Comparison of ENCODE assay signal across 11 mouse cellular contexts in the genomic region with DNA sequence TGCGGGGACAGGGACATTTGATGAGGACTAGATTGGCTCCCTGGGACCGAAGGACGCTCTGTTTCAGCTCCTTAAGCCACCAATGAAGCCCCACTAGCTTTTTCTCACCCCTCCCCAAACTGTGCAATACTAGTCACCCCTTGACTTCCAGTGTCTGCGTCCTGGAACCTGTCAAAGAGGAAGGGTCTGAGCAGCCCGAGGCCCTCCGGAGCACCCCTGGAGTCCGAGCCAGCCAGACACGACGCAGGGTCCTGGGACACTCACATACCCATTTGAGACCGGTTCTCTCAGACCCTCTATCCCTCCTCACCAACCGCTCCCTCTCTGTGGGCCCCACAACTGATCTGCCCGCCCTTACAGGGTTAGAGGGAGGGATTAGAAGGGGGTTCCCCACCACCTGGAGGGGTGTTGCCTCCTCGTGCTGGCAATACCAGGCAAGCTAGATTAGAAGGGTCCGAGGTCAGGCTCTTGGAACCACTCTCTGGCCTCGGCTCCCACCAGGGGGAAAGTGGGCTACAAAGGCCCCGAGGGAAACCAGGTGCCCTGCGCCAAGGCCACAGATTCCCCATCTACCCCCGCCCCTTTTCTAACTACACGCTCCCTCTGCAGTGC. TPM values are rescaled to one million over a fixed set of nuclear protein-coding genes. Genes with fewer than 3 reads are reported as not detected.
DNase-seq lines count a peak whose midpoint lies in the region; ATAC-seq and TF ChIP-seq lines count a peak whose summit lies in the region.
"Had no signal": no experiment of that assay in that cellular context is flagged by ENCODE, and none has a peak within 500 bp of the region (broad histone marks: within the 10 kb centered on the region; RNA-seq: fewer than 3 reads in every experiment).

No protein-coding gene starts in this region.

- dilution Hi-C loops in CH12.LX (cut with MboI; ENCODE audit: extremely low pct_ligation_motif_present, extremely low pct_unique_long_range_greater_than_20kb, low sequenced_read_pairs): no loop called here

- TF ChIP-seq RAD21 in CH12.LX (IDR thresholded peaks at IDR 0.05; ENCODE audit: low read depth, low read length): no peak

- no peak for DNase-seq in kidney, postnatal 14 days
- peak; percentile 82 for DNase-seq in CH12.LX (ENCODE audit: extremely low read depth)
- no peak for DNase-seq in liver, postnatal 0 days
- DNase-seq in left cerebral cortex, adult 2 months (ENCODE audit: extremely low spot score in 1 of 2, low spot score in 2 of 2): no peak
- no peak for DNase-seq in right cerebral cortex, postnatal 10 days (ENCODE audit: low spot score in 2 of 2)
- no peak for DNase-seq in layer of hippocampus, postnatal 36 days
- DNase-seq: cerebellum, adult 18-20 months had no signal

- in situ Hi-C loops in CH12.LX (cut with MboI; ENCODE audit: low pct_ligation_motif_present, low pct_unique_long_range_greater_than_20kb, low sequenced_read_pairs): no loop called here

- no peak for TF ChIP-seq EP300 in CH12.LX (IDR thresholded peaks at IDR 0.05; ENCODE audit: low read length)
- no peak for TF ChIP-seq EP300 in liver, postnatal 0 days (IDR thresholded peaks at IDR 0.05; ENCODE audit: low read depth)

- H3K27ac ChIP-seq in kidney, embryonic 14.5 days (ENCODE audit: low read depth, low read length): no peak overlapping the region
- H3K27ac ChIP-seq in CH12.LX (ENCODE audit: insufficient read depth, low read depth): peak overlapping the region; percentile 83; the same call in 1 of the 2 replicates
- H3K27ac ChIP-seq in embryonic fibroblast, embryonic 13.5 days (ENCODE audit: insufficient read depth, low read length): no peak overlapping the region
- no peak overlapping the region for H3K27ac ChIP-seq in liver, postnatal 0 days (ENCODE audit: low read depth)
- H3K27ac ChIP-seq in left cerebral cortex, adult 2 months: no peak overlapping the region
- H3K27ac ChIP-seq: liver, embryonic 14.5 days had no signal

- no peak for ATAC-seq in kidney, embryonic 14.5 days (ENCODE audit: low FRiP score, low TSS enrichment)
- no peak for ATAC-seq in liver, postnatal 0 days

- 2% methylated on average over 19 of the region's 19 CpGs for WGBS in kidney, embryonic 14.5 days
- 5% methylated on average over 19 of the region's 19 CpGs for WGBS in liver, postnatal 0 days (ENCODE audit: insufficient replicate concordance)

- peak overlapping the region; percentile 21; the same call in 1 of the 2 replicates for H3K4me2 ChIP-seq in kidney, embryonic 14.5 days (replicated peaks; ENCODE audit: low read depth, low read length)
- H3K4me2 ChIP-seq in CH12.LX (ENCODE audit: insufficient read depth, low read depth, poor library complexity, severe bottlenecking): peak overlapping the region; percentile 11
- no peak overlapping the region for H3K4me2 ChIP-seq in liver, postnatal 0 days (ENCODE audit: low read depth, low read length)

- peak overlapping the region; percentile 24 for H3K4me3 ChIP-seq in kidney, embryonic 14.5 days (ENCODE audit: low read length)
- H3K4me3 ChIP-seq in CH12.LX (replicated peaks in 1 of 3; ENCODE audit: low read depth in 2 of 3, low read length in 2 of 3, poor library complexity in 1 of 3): peak overlapping the region; percentile 57 to 64 (median 62)
- H3K4me3 ChIP-seq in embryonic fibroblast, embryonic 13.5 days (ENCODE audit: insufficient read depth, low read length): peak overlapping the region; percentile 26
- 0 out of 2 replicates have a peak overlapping the region, but pooled peaks have one; percentile 13 for H3K4me3 ChIP-seq in liver, postnatal 0 days (ENCODE audit: low read depth, low read length)
- H3K4me3 ChIP-seq in left cerebral cortex, adult 2 months: no peak overlapping the region

- no peaks in the 10 kb centered on the region for H3K9me3 ChIP-seq in kidney, embryonic 14.5 days (ENCODE audit: control insufficient read depth, low read length)
- H3K9me3 ChIP-seq in CH12.LX (replicated peaks; ENCODE audit: low read length): no peaks in the 10 kb centered on the region
- no peaks in the 10 kb centered on the region for H3K9me3 ChIP-seq in liver, postnatal 0 days (ENCODE audit: low read length)

- no peak overlapping the region for H3K9ac ChIP-seq in kidney, embryonic 14.5 days (ENCODE audit: low read depth, low read length)
- peak overlapping the region; percentile 42; the same call in 1 of the 2 replicates for H3K9ac ChIP-seq in CH12.LX (ENCODE audit: insufficient read depth, low read depth)
- no peak overlapping the region for H3K9ac ChIP-seq in liver, postnatal 0 days (replicated peaks)
- H3K9ac ChIP-seq: liver, embryonic 14.5 days had no signal

- H3K27me3 ChIP-seq in kidney, embryonic 14.5 days (ENCODE audit: control insufficient read depth, insufficient read depth, low read length): peaks cover 98% of the 10 kb centered on the region
- H3K27me3 ChIP-seq in CH12.LX (replicated peaks): peaks cover 2% of the 10 kb centered on the region
- peaks cover 92% of the 10 kb centered on the region for H3K27me3 ChIP-seq in liver, postnatal 0 days (ENCODE audit: insufficient read depth, low read length)

- no peaks in the 10 kb centered on the region for H3K79me2 ChIP-seq in CH12.LX (replicated peaks; ENCODE audit: control insufficient read depth, extremely low read depth, insufficient read depth, poor library complexity, severe bottlenecking)

- intact Hi-C loops in left cerebral cortex, adult 2 months (cut with DNase I): no loop called here

- peak; percentile 52 for TF ChIP-seq POLR2A in CH12.LX (IDR thresholded peaks at IDR 0.05; ENCODE audit: low read depth, low read length)
- TF ChIP-seq POLR2A in embryonic fibroblast, embryonic 13.5 days (IDR thresholded peaks at IDR 0.05; ENCODE audit: low read depth, low read length): no peak

- no peaks in the 10 kb centered on the region for H3K36me3 ChIP-seq in kidney, embryonic 14.5 days (ENCODE audit: control insufficient read depth, insufficient read depth, low read length)
- peaks cover 9 to 22% of the 10 kb centered on the region in 2 experiments for H3K36me3 ChIP-seq in CH12.LX (replicated peaks in 1 of 2; ENCODE audit: control insufficient read depth in 1 of 2, insufficient read depth in 1 of 2, low read length in 1 of 2)
- H3K36me3 ChIP-seq in liver, postnatal 0 days (replicated peaks; ENCODE audit: insufficient read depth, low read length): no peaks in the 10 kb centered on the region

- TF ChIP-seq CTCF in CH12.LX (conservative IDR thresholded peaks at IDR 0.05 in 1 of 2, IDR thresholded peaks at IDR 0.05 in 1 of 2; ENCODE audit: low read depth in 2 of 2, low read length in 2 of 2): no peak
- TF ChIP-seq CTCF in embryonic fibroblast, embryonic 13.5 days (IDR thresholded peaks at IDR 0.05; ENCODE audit: borderline replicate concordance, insufficient read depth, low read length): no peak
- TF ChIP-seq CTCF in liver, postnatal 0 days (IDR thresholded peaks at IDR 0.05; ENCODE audit: low read depth): no peak
- TF ChIP-seq CTCF in left cerebral cortex, adult 2 months (IDR thresholded peaks at IDR 0.05): no peak

- peaks cover 31% of the 10 kb centered on the region for H3K4me1 ChIP-seq in kidney, embryonic 14.5 days (ENCODE audit: control insufficient read depth, insufficient read depth, low read length)
- H3K4me1 ChIP-seq in CH12.LX (ENCODE audit: control insufficient read depth in 1 of 2, insufficient read depth in 2 of 2): peaks cover 15 to 58% of the 10 kb centered on the region in 2 experiments
- peaks cover 23% of the 10 kb centered on the region for H3K4me1 ChIP-seq in embryonic fibroblast, embryonic 13.5 days (ENCODE audit: control insufficient read depth, insufficient read depth, low read length)
- H3K4me1 ChIP-seq in liver, postnatal 0 days (ENCODE audit: insufficient read depth): peaks cover 27% of the 10 kb centered on the region

RNA-seq across cellular contexts. Expression of a gene that starts 0.8 kb away (rescaled TPM):
- not detected in 2 replicates for polyA plus RNA-seq in kidney, embryonic 14.5 days (2014; fragmentation: Nextera tagmentation; extraction: Ambion mirVana)
- 19.1 and 25.4 TPM in 2 replicates for total RNA-seq in CH12.LX (2012; rRNA removed)
- 61.6 and 64.4 TPM in 2 replicates for total RNA-seq in CH12.LX (2014; rRNA removed)
- polyA plus RNA-seq in CH12.LX (2012; ENCODE audit: insufficient read length, low read depth): 56.2 and 58.0 TPM in 2 replicates
- polyA plus RNA-seq in embryonic fibroblast, embryonic 13.5 days (2011; ENCODE audit: insufficient read length, low read depth, missing spikeins): 1.9 and 5.8 TPM in 2 replicates
- polyA plus RNA-seq in liver, postnatal 0 days (2015; fragmentation: Nextera tagmentation; extraction: Ambion mirVana): 0.04 and 0.08 TPM in 2 replicates
- total RNA-seq in left cerebral cortex, adult 2 months (2021): under 1 TPM; 0.51 to 0.66 TPM
- total RNA-seq in layer of hippocampus, postnatal 36 days (2021): under 1 TPM; 0.42 to 0.61 TPM

RNA-seq across cellular contexts. Expression of a gene that starts 12.5 kb away (rescaled TPM):
- not detected in 2 replicates for polyA plus RNA-seq in kidney, embryonic 14.5 days (2014; fragmentation: Nextera tagmentation; extraction: Ambion mirVana)
- total RNA-seq in CH12.LX (2012; rRNA removed): not detected in 2 replicates
- not detected in 2 replicates for total RNA-seq in CH12.LX (2014; rRNA removed)
- not detected in 2 replicates for polyA plus RNA-seq in CH12.LX (2012; ENCODE audit: insufficient read length, low read depth)
- polyA plus RNA-seq in embryonic fibroblast, embryonic 13.5 days (2011; ENCODE audit: insufficient read length, low read depth, missing spikeins): not detected in 2 replicates
- not detected in 2 replicates for polyA plus RNA-seq in liver, postnatal 0 days (2015; fragmentation: Nextera tagmentation; extraction: Ambion mirVana)
- under 1 TPM in 1 of 2 experiments, not detected in 1; 0.14 TPM for total RNA-seq in left cerebral cortex, adult 2 months (2021)
- not detected for total RNA-seq in layer of hippocampus, postnatal 36 days (2021)
- total RNA-seq: heart, postnatal 14 days had no signal
- polyA plus RNA-seq: liver, embryonic 14.5 days had no signal

RNA-seq across cellular contexts. Expression of a gene that starts 14.1 kb away (rescaled TPM):
- polyA plus RNA-seq in kidney, embryonic 14.5 days (2014; fragmentation: Nextera tagmentation; extraction: Ambion mirVana): 29.8 and 39.7 TPM in 2 replicates
- 32.5 and 33.8 TPM in 2 replicates for total RNA-seq in CH12.LX (2012; rRNA removed)
- 33.9 and 41.0 TPM in 2 replicates for total RNA-seq in CH12.LX (2014; rRNA removed)
- polyA plus RNA-seq in CH12.LX (2012; ENCODE audit: insufficient read length, low read depth): 158 and 182 TPM in 2 replicates
- 91.3 and 112 TPM in 2 replicates for polyA plus RNA-seq in embryonic fibroblast, embryonic 13.5 days (2011; ENCODE audit: insufficient read length, low read depth, missing spikeins)
- polyA plus RNA-seq in liver, postnatal 0 days (2015; fragmentation: Nextera tagmentation; extraction: Ambion mirVana): 9.6 and 10.4 TPM in 2 replicates
- total RNA-seq in left cerebral cortex, adult 2 months (2021): 100 to 1,000 TPM; 749 to 756 TPM
- total RNA-seq in layer of hippocampus, postnatal 36 days (2021): 100 to 1,000 TPM; 792 to 841 TPM

RNA-seq across cellular contexts. Expression of a gene that starts 32.2 kb away (rescaled TPM):
- 1.4 TPM in 2 replicates for polyA plus RNA-seq in kidney, embryonic 14.5 days (2014; fragmentation: Nextera tagmentation; extraction: Ambion mirVana)
- 0.04 TPM in 1 of 2 replicates, not detected in the other for total RNA-seq in CH12.LX (2012; rRNA removed)
- total RNA-seq in CH12.LX (2014; rRNA removed): not detected in 2 replicates
- 0.08 TPM in 1 of 2 replicates, not detected in the other for polyA plus RNA-seq in CH12.LX (2012; ENCODE audit: insufficient read length, low read depth)
- polyA plus RNA-seq in embryonic fibroblast, embryonic 13.5 days (2011; ENCODE audit: insufficient read length, low read depth, missing spikeins): not detected in 2 replicates
- not detected in 2 replicates for polyA plus RNA-seq in liver, postnatal 0 days (2015; fragmentation: Nextera tagmentation; extraction: Ambion mirVana)
- total RNA-seq in left cerebral cortex, adult 2 months (2021): 100 to 1,000 TPM; 739 to 834 TPM
- 1,000 to 10,000 TPM; 1,665 to 1,670 TPM for total RNA-seq in layer of hippocampus, postnatal 36 days (2021)

RNA-seq across cellular contexts. Expression of a gene that starts 49.1 kb away (rescaled TPM):
- 28.8 and 33.4 TPM in 2 replicates for polyA plus RNA-seq in kidney, embryonic 14.5 days (2014; fragmentation: Nextera tagmentation; extraction: Ambion mirVana)
- total RNA-seq in CH12.LX (2012; rRNA removed) (75.0 and 132 TPM in 2 replicates), CH12.LX (2014; rRNA removed) (21.0 and 23.4 TPM in 2 replicates)
- polyA plus RNA-seq in CH12.LX (2012; ENCODE audit: insufficient read length, low read depth): 22.2 and 27.6 TPM in 2 replicates
- 48.6 and 57.3 TPM in 2 replicates for polyA plus RNA-seq in embryonic fibroblast, embryonic 13.5 days (2011; ENCODE audit: insufficient read length, low read depth, missing spikeins)
- polyA plus RNA-seq in liver, postnatal 0 days (2015; fragmentation: Nextera tagmentation; extraction: Ambion mirVana): 58.5 and 62.4 TPM in 2 replicates
- total RNA-seq in left cerebral cortex, adult 2 months (2021): 1 to 10 TPM; 1.9 TPM
- 1 to 10 TPM in 1 of 2 experiments, under 1 TPM in 1; 0.88 to 1.0 TPM for total RNA-seq in layer of hippocampus, postnatal 36 days (2021)
